Mouse (Mus musculus) thymus, postnatal 36 days (tissue): Measurements from ENCODE around the gene Gbe1.

Experiments
- DNase-seq, 2 experiments: peaks; one replicate each; pipeline ENCODE4 v3.0.0; 2022; ENCODE audit warnings: mixed read lengths in 2 of 2

Gene Gbe1

DNA sequence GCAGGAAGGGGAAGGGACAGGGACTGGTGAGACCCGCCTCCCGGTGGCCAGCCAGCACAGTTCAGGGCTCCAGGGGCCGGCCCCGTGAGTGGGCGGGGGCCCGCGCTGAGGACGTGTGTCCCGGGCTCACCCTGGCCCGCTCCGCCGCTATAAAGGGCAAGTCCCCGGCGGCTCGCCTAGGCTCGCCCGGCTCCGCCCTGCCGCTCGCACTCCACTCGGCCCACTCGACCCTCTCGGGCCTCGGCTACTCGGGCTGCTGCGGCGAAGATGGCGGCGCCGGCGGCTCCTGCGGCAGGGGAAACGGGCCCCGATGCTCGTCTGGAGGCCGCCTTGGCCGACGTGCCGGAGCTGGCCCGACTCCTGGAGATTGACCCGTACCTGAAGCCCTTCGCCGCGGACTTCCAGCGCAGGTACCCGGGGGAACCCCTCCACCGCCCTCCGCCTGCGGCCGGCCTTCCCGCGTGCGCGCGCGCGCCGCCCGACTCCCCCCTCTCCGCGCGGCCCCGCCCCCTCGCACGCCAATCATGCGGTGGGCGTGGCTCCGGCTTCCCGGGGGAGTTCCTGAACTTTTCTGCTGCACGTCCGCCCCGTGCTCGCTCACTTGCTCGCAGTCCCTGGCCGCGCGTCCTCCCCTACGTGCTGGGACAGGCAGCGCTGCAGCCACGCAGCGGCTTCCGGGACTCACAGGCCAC lies at the start of gene Gbe1:
Gene Gbe1, plus strand, starts transcription at position 64 of the 692 bp plus-strand sequence.
- DNase-seq = peak; percentile 91

DNA sequence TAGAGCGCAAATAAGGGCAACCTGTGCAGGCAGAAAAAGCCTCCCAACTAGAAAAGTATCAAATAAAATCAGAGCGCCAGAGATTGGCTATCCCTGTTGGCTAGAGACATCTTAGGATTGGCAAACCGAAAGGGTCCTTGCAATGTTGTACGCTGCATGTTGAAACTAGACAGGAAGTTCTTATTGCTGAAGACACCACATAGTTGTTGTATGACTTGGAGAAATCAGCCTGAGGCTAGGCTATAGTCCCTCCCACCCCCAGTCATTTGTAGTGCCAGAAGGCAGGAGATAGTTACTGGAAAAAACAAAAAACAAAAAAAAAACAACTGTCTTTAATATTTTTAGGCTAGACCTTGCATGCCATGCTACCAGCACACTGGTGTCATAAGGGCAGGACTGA lies 3.1 kb upstream of the Gbe1 start:
- no peak for DNase-seq

GRCm38 (mm10) chr16:70313496-70313885 lies 258 bp upstream of the Gbe1 start:
- no peak for DNase-seq

GRCm38 (mm10) chr16:70314578-70314930 lies 805 bp downstream of the Gbe1 start:
- no peak for DNase-seq

DNA sequence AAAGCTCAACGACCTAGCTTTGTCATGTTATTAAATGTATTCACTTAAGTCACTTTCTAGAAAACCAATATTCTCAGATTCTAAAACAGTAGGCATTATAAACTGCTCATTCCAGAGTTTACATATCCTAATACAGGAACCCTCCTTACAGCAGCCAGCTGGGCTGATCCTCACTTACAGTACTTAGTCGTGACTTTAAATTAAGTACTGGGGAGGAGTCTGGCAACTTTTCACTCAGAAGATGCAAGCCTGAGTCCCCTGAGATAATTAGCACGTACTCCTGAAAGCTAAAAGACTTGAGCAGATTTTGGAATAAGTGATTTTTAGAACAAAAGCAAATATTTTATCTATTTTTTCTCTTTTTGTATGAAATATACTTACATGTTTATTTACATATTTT lies 1.5 kb downstream of the Gbe1 start:
- no peak for DNase-seq

GRCm38 (mm10) chr16:70315862-70316390 lies 2.2 kb downstream of the Gbe1 start:
- DNase-seq = no peak

DNA sequence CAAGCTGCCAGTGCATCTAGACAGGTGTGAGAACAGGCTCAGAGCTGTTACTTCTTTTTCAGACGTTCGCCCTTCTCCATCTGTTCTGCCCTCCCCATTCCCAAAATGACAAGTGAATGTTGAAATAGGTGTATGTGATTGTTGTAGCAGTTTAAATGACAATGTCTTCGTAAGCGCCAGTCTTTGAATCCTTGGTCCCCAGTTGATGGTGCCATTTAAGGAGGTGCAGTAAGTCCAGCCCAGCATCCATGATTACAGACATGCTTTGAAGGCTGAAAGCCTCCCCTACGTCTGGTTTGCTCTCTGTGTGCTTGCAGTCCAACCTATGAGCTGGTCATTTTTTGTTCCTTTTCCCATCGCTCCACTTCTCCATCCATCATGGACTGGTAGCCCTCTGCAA lies 5.6 kb downstream of the Gbe1 start:
- DNase-seq = no peak

GRCm38 (mm10) chr16:70320612-70321280 lies 7.0 kb downstream of the Gbe1 start:
- no peak for DNase-seq

DNA sequence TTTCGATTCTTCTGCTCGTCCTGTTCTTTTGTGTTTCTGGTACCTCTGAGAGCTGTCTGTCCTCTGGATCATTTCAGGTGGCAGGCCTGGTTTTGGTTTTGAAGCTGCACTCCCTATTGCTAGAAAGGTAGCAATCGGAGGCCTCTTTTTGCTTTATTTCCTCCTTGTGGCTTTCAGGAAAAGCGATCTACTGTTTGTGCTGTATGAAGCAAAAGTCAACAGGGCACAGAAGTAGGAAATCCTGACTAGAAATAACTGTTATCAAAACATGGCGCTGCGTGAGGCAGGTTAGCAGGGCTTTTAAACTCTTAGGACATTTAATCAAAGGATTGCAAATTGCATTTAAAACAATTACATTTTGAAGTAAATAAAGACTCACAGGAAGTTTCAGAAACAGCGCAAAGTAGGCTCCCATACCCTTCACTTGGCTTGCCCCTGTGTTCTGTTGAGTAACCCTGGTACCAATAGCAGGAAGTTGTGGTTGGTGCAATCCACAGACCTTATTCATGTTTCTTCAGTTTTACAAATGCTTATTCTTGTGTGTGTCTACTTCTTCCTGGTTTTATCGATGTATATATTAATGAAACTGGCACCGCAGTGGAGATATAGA lies 12.7 kb downstream of the Gbe1 start:
- peak; percentile 15 to 22 for DNase-seq

DNA sequence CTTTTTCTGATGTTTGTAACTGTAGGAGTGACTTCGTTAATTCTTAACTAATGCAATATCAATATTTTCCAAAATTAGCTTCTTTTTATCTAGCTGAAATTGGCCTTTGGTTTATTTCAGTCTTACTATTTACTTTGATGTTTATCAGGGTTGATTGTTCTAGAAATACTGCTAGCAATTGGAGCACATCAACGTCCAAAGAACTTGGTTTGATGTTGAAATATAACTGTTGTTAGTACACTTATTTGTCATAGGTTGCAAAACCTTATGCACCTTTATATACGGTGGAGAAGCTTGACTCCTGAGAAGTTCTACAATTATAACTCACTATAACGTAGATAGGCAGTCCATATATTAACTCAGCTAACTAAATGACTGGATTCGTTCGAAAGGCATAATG lies 14.8 kb downstream of the Gbe1 start:
- DNase-seq = no peak

- DNase-seq = no peak
These were observed 15.3 kb downstream of the Gbe1 start for GRCm38 (mm10) chr16:70329036-70329435.

GRCm38 (mm10) chr16:70329471-70329870 lies 15.7 kb downstream of the Gbe1 start:
- DNase-seq = no peak

DNA sequence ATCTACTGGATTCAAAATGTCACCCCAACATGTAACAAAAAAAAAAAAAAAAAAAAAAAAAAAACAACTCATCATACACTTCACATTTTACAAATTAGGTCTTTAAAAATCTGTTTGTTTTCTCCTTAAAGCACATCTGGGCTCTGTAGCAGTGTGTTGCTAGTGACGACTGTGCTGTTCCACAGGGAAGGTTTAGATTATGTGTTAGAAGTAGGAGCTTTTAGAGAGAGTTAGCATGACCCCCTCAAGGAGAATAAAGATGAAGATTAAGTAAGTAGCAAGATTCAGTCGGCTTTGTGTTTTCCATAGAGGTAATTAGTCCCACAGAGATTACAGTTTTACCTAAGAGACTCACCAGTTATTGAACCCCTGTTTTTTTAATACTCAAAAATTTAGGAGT lies 16.3 kb downstream of the Gbe1 start:
- no peak for DNase-seq

DNA sequence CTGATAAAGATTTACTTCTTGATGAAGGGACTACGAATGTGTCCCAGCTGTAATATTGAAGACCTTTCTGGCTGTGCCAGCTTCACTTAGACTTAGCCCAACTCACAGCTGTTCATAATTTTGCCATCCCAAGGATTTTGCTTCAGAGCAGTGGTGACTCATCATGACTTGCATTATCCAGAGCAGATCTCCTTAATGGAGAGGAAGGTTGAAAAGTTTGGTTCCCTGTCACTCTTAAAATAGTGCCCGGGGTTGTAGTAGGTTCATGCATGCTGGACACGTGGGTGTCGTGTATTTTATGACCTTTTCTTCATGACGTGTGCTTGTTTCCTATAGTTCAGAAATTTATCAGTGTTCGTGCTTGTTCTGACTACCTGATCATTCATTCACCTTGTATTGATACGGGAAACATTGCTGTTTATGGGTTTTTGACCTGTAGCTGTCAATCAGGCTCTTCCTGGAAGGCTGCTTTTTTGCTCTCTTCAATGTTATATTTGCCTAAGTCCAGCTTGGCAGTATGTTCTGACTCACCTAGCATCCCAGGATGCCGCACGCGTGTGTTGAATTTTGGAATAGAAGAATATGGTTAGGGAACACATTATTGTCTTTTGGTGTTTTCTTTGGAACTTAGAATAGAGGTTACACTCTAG lies 17.0 kb downstream of the Gbe1 start:
- DNase-seq = no peak

GRCm38 (mm10) chr16:70334812-70335211 lies 21.1 kb downstream of the Gbe1 start:
- DNase-seq = no peak

GRCm38 (mm10) chr16:70335472-70335871 lies 21.7 kb downstream of the Gbe1 start:
- DNase-seq = no peak

- DNase-seq = no peak
These were observed 23.9 kb downstream of the Gbe1 start for GRCm38 (mm10) chr16:70337661-70338060.

GRCm38 (mm10) chr16:70344496-70344895 lies 30.7 kb downstream of the Gbe1 start:
- DNase-seq = no peak

DNA sequence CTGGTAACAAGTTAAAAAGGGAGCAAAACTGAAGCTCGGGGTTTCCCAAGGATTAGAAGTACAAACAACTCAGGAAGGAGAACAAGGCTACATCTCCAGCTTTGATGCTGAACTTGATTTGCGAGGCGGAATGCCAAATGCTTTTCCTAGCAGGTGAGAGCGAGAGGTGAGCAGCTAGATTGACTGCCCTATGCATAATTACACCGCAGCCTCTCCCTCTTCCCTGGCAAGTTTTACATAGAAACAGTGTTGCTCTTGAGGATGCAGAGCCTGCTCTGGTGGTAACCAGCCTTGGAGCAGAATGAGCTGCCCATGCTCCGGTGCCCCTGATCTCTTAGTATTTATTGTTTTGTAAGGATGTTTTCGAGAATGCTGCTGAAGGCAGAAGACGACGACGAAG lies 31.9 kb downstream of the Gbe1 start:
- DNase-seq = no peak

GRCm38 (mm10) chr16:70350011-70350410 lies 36.3 kb downstream of the Gbe1 start:
- DNase-seq = no peak

DNA sequence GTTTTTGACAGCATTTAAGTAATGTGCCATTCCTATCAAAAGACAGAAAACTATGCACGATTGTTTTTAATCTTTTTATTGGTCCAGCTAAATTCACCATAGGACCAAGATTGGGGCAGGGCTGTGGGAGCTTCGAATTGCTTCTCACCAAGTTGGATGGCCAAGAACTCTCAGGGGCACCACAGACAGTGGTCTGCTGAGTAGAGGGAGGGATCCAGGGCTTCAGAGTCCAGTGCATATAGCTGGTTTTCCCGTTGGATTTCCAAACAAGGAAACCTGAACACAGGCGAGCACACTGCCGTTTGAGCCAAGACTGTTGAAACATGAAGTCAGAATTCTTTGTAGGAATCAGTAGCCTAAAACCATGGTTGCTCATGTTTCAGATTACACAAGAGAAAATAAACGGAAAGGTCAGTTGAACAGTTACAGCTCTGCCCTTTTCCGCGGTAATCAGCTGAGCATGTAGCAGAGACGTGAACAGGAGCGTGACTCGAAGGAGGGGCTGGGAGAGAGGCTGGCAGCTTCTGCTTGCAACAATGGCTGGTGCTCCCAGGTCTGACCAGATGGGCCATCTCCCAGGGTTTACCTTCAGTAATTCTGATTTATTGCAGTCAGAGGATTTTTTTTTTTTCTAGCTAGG lies 38.0 kb downstream of the Gbe1 start:
- no peak for DNase-seq

DNA sequence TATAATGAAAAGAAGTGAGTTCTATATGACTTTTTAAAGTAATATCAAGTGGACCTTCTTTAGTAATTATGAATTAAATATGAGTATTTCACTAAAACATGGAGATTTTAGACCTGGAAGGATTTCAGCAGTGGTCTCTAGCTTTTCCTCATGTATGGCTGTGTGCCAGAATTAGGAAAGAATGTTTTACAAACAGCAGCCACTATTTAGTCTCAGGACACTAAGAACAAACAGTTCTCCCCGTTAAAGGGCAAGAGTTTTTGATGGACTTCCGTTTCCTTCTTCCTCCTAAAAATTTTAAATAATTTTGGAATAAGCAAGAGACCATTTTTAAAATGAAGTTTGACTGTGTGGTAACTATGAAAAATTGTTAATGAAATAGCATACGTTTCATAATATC lies 38.8 kb downstream of the Gbe1 start:
- DNase-seq = no peak

DNA sequence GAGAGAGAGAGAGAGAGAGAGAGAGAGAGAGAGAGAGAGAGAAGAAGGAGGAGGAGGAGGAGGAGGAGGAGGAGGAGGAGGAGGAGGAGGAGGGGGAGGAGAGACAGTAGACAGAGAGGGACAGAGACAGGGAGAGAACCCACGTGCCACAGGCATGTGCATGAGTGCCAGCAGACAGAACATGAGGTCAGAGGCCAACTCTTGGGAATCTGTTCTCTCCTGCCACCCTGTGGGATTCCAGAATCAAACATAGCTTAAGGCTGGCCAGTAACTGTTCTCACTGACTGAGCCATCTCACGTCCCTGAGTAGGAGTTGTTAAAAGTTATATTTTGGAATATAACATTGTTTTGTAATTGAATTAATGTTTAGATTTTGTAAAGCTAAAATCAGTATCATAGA lies 39.3 kb downstream of the Gbe1 start:
- no peak for DNase-seq
